Mouse (Mus musculus) layer of hippocampus, adult 2 months (tissue): ENCODE results near the gene Rhpn2. TPM values are rescaled to one million over a fixed set of nuclear protein-coding genes. Genes with fewer than 3 reads are reported as not detected.

Experiments
- DNase-seq, 2 experiments: peaks; one replicate each; pipeline ENCODE4 v3.0.0; 2022; ENCODE audit warnings: low spot score in 2 of 2
- H3K27ac ChIP-seq: fragments of 200-600 bp; 2 replicates; pipeline ENCODE4 v1.8.1; 2022
- H3K4me3 ChIP-seq: fragments of 200-600 bp; 2 replicates; pipeline ENCODE4 v1.8.1; 2022; ENCODE audit warnings: mild to moderate bottlenecking
- CTCF ChIP-seq: fragments of 200-600 bp; conservative IDR thresholded peaks from 2 replicates; pipeline ENCODE4 v1.8.1; 2022; ENCODE audit warnings: antibody characterized with exemption, mild to moderate bottlenecking, moderate library complexity
- total RNA-seq, 2 experiments: library from RNA; stranded (reverse); gene quantifications; 2 replicates each; pipeline ENCODE4 v1.2.3; 2021

Rhpn2 gene
- total RNA-seq, 2 experiments from 2014 or later: 4.3 to 5.9 TPM

DNA sequence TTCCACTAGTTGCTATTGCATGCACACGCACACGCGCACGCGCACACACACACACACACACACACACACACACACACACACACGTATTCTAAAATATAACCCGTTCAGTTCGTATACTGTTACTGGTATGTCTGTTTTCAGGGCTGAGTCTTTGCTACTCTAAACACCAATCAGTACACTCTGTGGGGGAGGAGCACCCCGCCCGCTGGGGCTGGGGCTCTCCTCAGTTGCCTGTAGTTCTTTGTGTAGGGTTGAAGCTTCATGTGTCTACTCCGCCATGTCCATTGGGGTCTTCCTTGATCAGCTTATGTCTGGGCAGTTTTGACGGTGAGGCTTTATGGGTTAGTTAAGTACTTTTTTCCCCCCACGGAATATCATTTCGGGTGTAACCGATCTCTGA, 19.3 kb downstream of the Rhpn2 start:
- Histone ChIP-seq H3K27ac (no peak overlapping the region), H3K4me3 (no peak overlapping the region)
- TF ChIP-seq CTCF: no peak
- DNase-seq: no peak

DNA sequence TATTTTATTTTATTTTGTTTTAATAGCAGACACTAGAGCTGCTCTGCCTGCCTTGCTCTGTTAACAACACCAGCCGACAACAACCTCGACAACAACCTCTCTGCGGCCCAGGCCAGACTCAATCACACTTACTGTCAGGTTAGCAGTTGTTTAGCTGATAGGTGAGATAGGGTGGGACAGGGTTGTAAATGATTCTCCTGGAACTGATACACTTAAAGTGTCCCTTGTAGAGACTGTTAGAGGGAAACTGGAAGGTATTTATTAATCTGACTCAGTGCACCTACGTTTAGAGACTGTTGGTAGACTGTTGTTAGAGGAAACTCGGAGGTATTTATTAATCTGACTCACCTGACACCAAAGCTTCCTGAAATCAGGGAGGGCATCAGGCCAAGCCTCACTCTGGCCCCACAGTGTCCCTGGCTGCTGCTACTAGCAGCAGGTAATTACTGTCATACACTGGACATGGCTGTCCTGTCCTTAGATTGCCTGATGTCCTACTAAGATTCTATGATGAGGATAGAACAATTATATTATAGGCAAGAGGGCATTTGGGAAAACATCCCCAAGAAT, 21.4 kb downstream of the Rhpn2 start:
- no peak for TF ChIP-seq CTCF
- Histone ChIP-seq H3K27ac (no peak overlapping the region), H3K4me3 (no peak overlapping the region)
- no peak for DNase-seq

DNA sequence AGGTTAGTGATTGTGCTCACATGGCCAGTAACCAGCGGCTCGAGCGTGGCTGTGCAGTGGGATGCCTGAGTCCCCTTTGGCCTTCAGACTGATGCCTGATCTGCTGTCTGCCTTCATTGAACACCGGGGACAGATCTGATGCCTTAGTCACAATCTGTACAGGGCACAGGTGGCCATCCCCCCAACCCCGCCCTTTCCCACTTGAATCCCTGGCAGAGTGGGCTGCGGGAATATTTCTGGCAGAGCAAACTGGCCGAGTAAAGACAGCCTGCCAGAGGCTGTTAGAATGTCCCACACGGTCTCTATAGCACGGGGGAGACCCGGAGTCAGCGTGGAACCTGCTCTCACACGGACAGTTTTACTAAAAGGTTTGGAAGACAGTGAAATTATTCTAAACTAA, 23.7 kb downstream of the Rhpn2 start:
- Histone ChIP-seq H3K4me3 (no peak overlapping the region), H3K27ac (no peak overlapping the region)
- no peak for TF ChIP-seq CTCF
- DNase-seq: no peak

DNA sequence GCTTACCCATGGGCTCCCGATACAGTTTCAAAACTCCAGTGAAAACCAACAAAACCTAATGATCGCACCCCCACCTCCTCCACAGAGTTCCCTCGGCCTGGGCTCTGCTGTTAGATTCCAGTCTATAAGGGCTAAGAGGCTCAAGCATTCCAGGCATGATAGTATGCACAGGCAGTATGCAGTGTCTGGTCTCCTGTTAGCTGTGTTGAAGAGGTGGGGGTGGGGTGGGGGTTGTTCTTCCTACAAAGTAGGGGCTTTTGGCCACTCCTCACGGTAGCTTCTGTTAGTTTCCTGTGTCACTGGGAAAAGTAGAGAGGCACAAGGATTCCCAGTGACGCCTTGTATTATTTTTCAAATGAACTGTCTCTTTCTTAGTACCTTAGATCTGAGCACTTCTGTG, 28.3 kb downstream of the Rhpn2 start:
- H3K27ac ChIP-seq: no peak overlapping the region
- no peak for DNase-seq
- TF ChIP-seq CTCF: no peak
- no peak overlapping the region for H3K4me3 ChIP-seq

DNA sequence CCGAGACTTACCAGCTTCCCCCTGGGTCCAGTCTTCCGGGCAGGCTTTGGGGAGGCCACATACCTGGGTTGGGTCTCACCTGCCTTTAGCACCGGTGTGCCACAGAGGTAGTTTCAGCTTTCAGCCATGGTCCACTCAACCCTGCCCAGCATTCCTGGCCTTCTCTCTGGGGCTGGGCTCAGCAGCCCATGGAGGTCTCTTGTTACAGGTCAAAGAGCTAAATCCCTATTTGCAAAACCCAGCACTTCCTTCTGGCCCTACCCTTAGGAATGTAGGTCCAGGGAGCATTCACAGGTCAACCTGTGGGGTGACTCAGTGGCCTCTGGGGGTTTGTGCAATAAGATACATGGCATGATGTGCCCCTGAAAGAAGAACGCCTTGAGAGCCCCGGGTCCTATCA, 28.9 kb downstream of the Rhpn2 start:
- Histone ChIP-seq H3K4me3 (no peak overlapping the region), H3K27ac (no peak overlapping the region)
- no peak for TF ChIP-seq CTCF
- no peak for DNase-seq

DNA sequence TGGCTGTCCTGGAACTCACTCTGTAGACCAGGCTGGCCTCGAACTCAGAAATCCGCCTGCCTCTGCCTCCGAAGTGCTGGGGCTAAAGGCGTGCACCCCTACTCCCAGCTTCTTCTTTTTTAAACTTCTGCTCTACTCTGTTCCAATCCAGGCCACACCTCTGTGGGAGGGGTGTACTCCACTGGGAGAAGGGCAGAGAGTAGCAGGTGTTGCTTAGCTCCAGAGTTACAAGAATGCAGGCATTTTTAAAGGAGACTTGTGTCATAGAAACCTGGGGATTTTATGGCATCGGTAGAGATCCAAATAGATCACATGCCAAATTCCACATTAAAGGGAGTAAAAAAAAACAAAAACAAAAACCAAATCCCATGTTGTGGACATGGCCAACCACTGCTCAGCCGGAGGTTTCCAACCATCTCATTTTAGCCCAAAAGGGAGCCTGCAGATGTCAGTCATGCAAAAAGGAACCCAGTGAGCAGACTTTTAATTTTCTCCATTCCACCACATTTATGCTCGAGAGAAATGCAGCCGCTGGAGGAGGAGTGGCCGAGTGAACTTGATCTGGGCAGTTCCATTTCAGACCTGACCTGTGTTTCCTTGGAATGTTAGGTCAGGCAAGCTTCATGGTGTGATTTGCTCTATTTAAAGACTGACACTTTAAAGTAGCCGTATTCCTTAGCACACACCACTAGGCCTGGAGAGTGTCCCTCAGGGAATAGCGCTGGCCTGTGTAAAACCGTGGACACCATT, 31.4 kb downstream of the Rhpn2 start:
- TF ChIP-seq CTCF: no peak
- no peak for DNase-seq
- no peak overlapping the region for H3K27ac ChIP-seq
- no peak overlapping the region for H3K4me3 ChIP-seq

DNA sequence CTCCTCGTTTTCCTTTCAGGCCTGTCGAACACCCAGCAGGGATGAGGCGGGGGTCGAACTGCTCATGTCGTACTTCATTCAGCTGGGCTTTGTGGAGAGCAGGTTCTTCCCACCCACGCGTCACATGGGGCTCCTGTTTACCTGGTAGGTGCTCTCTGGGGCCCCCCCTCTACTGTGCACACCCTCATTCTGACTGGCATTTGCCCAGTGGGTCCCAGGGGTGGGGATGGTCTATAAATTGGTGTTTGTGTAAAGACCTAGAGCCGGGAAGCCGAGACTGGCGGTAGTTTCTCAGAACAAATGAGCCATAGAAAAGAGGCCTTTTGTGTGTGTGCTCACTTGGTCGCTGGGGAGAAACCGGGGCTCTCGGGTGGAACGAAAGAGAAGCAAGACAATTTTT, 37.1 kb downstream of the Rhpn2 start:
- Histone ChIP-seq H3K4me3 (no peak overlapping the region), H3K27ac (peak overlapping the region; percentile 23; the same call in 1 of the 2 replicates)
- TF ChIP-seq CTCF: no peak
- DNase-seq: no peak

DNA sequence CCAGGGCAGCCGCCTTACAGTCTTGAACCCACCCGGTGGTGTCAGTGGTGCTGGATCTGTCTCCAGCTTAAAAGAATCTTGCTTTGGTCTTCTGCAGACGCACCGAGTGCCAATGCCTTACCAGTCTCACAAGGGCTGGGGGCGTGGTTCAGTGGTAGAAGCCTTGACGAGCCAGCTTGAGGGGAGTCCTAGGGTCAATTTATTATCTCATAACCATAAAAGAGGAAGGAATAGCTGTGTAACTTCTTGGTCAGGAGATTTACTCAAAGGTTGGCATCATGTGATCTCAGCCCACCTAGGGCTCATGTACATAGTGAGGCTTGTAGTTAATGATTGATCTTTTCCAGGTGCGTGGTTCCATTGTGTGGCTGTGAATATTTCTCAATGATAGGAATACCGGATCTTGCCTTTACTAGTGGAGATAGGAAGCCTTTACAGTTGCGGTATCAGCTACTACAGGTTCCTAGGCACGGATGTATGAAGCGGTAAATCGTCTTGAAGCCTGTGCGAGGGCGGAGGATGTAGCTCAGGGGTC, 38.6 kb downstream of the Rhpn2 start:
- Histone ChIP-seq H3K4me3 (no peak overlapping the region), H3K27ac (no peak overlapping the region)
- DNase-seq: no peak
- TF ChIP-seq CTCF: no peak

DNA sequence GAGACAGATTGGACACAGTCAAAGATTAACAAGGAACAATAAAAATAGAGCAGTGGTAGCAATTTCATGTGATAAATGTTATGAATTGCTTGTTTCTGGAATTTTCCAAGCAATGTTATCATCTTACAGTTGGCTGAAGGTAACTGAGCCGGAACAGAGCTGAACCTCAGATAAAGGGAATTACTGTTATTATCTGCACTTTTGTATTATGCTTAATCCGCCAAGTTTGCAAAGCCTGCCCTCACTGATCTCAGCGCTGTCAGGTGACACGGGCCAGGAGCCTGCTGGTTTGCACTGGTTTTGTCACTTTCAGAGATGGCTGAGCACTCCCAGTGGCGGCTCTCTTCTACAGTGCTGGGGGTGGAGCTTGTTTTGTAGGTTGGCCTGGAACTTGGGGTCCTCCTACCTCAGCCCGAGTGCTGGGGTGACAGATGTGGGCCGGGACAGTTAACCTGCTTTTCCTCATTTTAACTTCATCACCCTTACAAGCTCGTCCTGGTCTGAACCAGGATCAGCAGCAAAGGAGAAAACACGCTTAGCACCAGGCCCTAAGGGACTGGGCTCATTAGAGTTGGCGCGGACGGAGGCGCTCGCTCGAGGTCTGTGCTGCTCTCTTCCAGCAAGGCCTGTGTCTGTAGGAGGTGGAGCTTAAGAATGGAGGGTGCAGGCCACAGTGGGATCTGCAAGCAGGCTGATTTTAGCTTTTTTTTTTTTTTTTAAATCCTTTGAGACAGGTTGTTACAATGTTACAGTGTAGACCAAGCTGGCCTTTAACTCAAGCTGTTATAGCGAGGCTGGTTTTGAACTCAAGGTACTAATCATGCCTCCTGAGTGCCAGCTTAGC, 39.4 kb downstream of the Rhpn2 start:
- H3K4me3 ChIP-seq: no peak overlapping the region
- TF ChIP-seq CTCF: no peak
- no peak for DNase-seq
- H3K27ac ChIP-seq: no peak overlapping the region

DNA sequence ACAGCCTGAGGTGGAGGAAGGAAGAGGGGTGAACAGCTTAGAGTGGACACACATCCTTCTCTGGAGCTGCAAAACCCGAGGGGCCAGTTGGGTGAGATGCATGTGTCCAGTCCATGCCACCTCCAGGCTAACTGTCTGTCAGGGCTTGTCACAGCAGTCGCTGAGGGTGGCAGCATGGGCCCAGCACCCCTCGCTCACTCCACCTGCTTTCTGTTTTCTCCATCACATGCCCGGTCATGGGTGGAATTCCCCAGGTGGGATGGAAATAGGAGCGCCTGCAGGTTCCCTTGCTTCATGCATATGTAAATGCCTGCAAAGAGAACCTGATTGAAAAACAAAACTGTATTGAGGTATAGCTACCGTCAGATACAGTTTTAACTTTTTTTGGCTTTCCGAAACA, 40.3 kb downstream of the Rhpn2 start:
- DNase-seq: no peak
- no peak for TF ChIP-seq CTCF
- H3K4me3 ChIP-seq: no peak overlapping the region

DNA sequence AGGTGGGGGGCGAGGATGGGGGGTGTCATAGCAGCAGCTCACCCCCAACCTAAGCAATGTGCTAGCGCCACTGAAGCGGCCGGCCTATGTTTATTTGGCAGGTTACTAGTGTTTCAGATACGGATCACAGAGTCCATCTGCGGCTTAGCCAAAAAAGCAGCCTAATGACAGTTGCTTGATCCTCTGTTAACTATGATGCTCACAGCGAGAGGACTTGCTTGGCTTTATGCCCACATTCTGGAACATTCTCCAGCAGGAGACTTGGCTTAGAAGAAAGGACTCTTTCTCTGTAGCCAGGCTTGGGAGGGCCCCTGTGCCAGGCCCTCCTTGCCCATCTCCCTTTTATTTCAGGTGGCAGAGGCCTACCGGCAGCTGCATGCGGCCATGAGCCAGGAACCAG, 42.7 kb downstream of the Rhpn2 start:
- no peak for TF ChIP-seq CTCF
- H3K27ac ChIP-seq: no peak overlapping the region
- H3K4me3 ChIP-seq: no peak overlapping the region
- DNase-seq: peak in 1 of 2 experiments; percentile 10

More for the DNA sequence above, 40.3 kb downstream of the Rhpn2 start:
- H3K27ac ChIP-seq: no peak overlapping the region

DNA sequence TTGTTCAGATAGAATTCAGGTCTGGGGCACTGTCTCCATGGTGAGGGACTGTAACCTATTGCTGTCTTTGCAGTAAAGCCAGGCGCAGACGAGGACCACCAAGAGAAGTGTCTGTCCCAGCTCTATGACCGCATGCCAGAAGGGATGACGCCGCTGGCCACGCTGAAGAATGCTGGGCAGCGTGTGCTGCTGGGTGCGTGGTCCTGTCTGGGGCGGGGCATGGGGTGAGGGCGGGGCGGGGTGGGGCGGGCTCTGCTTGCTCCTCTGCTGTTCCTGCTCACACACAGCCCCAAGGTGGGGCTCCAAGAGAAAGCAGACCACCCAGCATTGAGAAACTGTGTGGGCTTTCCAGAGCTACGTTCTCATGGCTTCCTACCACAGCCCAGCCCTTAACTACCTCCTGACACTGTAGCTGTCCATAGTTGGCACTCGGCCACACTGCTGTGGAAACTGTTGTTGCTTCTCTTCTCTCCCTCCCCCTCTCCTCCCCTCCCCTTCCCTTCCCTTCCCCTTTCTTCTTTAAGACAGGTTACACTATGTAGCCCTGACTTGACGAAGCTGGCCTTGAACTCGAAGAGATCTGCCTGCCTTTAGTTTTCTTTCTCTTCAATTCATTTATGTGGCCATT, 45.6 kb downstream of the Rhpn2 start:
- no peak for TF ChIP-seq CTCF
- no peak overlapping the region for H3K4me3 ChIP-seq
- no peak overlapping the region for H3K27ac ChIP-seq
- no peak for DNase-seq

DNA sequence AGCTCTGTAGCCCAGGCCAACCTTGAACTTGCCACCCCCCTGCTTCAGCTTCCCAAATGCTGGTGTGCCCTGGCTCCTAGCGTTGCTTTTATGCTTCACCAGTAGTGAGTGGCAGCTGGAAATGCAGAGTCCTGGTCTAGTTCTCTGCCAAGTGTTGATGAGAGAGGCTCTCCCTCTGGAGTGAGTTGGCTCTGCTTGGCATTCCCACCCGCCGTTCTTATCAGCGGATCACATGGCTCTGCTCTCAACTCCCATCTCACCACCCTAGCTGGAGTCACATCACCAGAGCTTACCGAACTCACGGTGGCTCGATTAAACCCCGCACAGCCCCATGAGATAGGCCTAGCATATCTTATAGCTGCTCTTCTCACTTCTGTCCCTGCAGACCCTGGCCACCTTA, 46.4 kb downstream of the Rhpn2 start:
- Histone ChIP-seq H3K4me3 (no peak overlapping the region), H3K27ac (no peak overlapping the region)
- TF ChIP-seq CTCF: no peak
- no peak for DNase-seq
